Mouse (Mus musculus): ENCODE results near the gene Slfn8. TPM values are rescaled to one million over a fixed set of nuclear protein-coding genes. Genes with fewer than 3 reads are reported as not detected.

Slfn8 gene
- polyA plus RNA-seq, 1 experiment: 0.19 TPM

GRCm38 (mm10) chr11:82971590-82971974, 49.0 kb downstream of the Slfn8 start:
- H3K36me3 ChIP-seq (ENCODE audit: control insufficient read depth, insufficient read depth, low read length): no peaks in the 10 kb centered on the region
- no peak for TF ChIP-seq CTCF (IDR thresholded peaks at IDR 0.05; ENCODE audit: control insufficient read depth, insufficient read depth, insufficient replicate concordance, low read depth, low read length)
- no peak for TF ChIP-seq POLR2A (IDR thresholded peaks at IDR 0.05; ENCODE audit: control insufficient read depth, low read depth, low read length)
- H3K4me1 ChIP-seq (ENCODE audit: control insufficient read depth, insufficient read depth, low read length): peaks cover 10% of the 10 kb centered on the region
- peak overlapping the region; percentile 69 for H3K4me3 ChIP-seq (ENCODE audit: control insufficient read depth, low read depth, low read length)
- H3K27me3 ChIP-seq (ENCODE audit: control insufficient read depth, insufficient read depth, low read length): no peaks in the 10 kb centered on the region
- no peak overlapping the region for H3K27ac ChIP-seq (ENCODE audit: control insufficient read depth, insufficient read depth, low read depth, low read length)

- Histone ChIP-seq H3K27ac (ENCODE audit: control insufficient read depth, insufficient read depth, low read depth, low read length) (no peak overlapping the region), H3K4me1 (ENCODE audit: control insufficient read depth, insufficient read depth, low read length) (peaks cover 10% of the 10 kb centered on the region), H3K36me3 (ENCODE audit: control insufficient read depth, insufficient read depth, low read length) (no peaks in the 10 kb centered on the region), H3K4me3 (ENCODE audit: control insufficient read depth, low read depth, low read length) (peak overlapping the region; percentile 69), H3K27me3 (ENCODE audit: control insufficient read depth, insufficient read depth, low read length) (no peaks in the 10 kb centered on the region)
- no peak for TF ChIP-seq CTCF (IDR thresholded peaks at IDR 0.05; ENCODE audit: control insufficient read depth, insufficient read depth, insufficient replicate concordance, low read depth, low read length)
- no peak for TF ChIP-seq POLR2A (IDR thresholded peaks at IDR 0.05; ENCODE audit: control insufficient read depth, low read depth, low read length)
Measured at GRCm38 (mm10) chr11:82970712-82971589, 49.7 kb downstream of the Slfn8 start.

GRCm38 (mm10) chr11:82962215-82962614, 58.4 kb downstream of the Slfn8 start:
- no peaks in the 10 kb centered on the region for H3K4me1 ChIP-seq (ENCODE audit: control insufficient read depth, insufficient read depth, low read length)
- no peak overlapping the region for H3K27ac ChIP-seq (ENCODE audit: control insufficient read depth, insufficient read depth, low read depth, low read length)
- H3K27me3 ChIP-seq (ENCODE audit: control insufficient read depth, insufficient read depth, low read length): no peaks in the 10 kb centered on the region
- H3K36me3 ChIP-seq (ENCODE audit: control insufficient read depth, insufficient read depth, low read length): no peaks in the 10 kb centered on the region
- TF ChIP-seq CTCF (IDR thresholded peaks at IDR 0.05; ENCODE audit: control insufficient read depth, insufficient read depth, insufficient replicate concordance, low read depth, low read length) (no peak), POLR2A (IDR thresholded peaks at IDR 0.05; ENCODE audit: control insufficient read depth, low read depth, low read length) (no peak)
- H3K4me3 ChIP-seq (ENCODE audit: control insufficient read depth, low read depth, low read length): peak overlapping the region; percentile 15

DNA sequence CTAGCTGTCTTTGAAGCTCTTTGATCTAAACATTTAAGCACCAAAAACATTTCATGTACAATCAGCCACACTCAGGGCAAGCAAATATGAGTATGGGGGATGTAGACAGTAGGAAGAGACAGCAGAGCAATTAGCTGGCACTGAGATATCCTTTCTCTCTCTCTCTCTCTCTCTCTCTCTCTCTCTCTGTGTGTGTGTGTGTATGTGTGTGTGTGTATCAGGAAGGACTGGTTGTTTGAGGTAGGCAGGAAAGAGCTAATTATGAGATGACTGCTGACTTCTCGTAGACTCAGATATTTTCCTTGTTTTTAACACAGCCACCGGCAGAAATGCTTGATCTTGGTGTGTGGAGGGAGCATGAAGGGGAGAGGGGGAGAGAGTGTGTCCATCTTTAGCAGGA, 58.9 kb downstream of the Slfn8 start:
- no peaks in the 10 kb centered on the region for H3K36me3 ChIP-seq (ENCODE audit: control insufficient read depth, insufficient read depth, low read length)
- no peak overlapping the region for H3K27ac ChIP-seq (ENCODE audit: control insufficient read depth, insufficient read depth, low read depth, low read length)
- H3K4me1 ChIP-seq (ENCODE audit: control insufficient read depth, insufficient read depth, low read length): no peaks in the 10 kb centered on the region
- no peak for TF ChIP-seq CTCF (IDR thresholded peaks at IDR 0.05; ENCODE audit: control insufficient read depth, insufficient read depth, insufficient replicate concordance, low read depth, low read length)
- H3K27me3 ChIP-seq (ENCODE audit: control insufficient read depth, insufficient read depth, low read length): no peaks in the 10 kb centered on the region
- H3K4me3 ChIP-seq (ENCODE audit: control insufficient read depth, low read depth, low read length): peak overlapping the region; percentile 15; the same call in 1 of the 2 replicates

DNA sequence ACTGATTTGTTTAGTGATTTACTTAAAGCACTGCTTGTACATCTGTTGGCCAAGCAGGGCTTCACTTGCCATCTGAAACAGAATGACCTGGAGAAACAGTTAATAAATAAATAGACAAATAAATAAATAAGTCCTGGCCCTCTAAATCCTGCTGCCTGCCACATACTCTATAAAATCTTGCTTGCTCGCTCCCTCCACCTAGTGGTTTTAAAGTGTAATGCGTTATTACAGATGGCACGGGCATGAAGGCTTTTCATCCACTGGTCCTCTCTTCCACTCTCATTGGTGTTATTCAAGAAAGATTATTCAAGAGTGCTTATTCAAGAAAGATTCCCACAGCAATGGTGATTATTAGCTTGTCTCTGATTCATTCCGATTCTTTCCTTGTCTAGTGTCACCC, 61.0 kb downstream of the Slfn8 start:
- H3K4me1 ChIP-seq (ENCODE audit: control insufficient read depth, insufficient read depth, low read length): no peaks in the 10 kb centered on the region
- no peak overlapping the region for H3K4me3 ChIP-seq (ENCODE audit: control insufficient read depth, low read depth, low read length)
- H3K36me3 ChIP-seq (ENCODE audit: control insufficient read depth, insufficient read depth, low read length): no peaks in the 10 kb centered on the region
- H3K27me3 ChIP-seq (ENCODE audit: control insufficient read depth, insufficient read depth, low read length): no peaks in the 10 kb centered on the region
- H3K27ac ChIP-seq (ENCODE audit: control insufficient read depth, insufficient read depth, low read depth, low read length): no peak overlapping the region
- no peak for TF ChIP-seq POLR2A (IDR thresholded peaks at IDR 0.05; ENCODE audit: control insufficient read depth, low read depth, low read length)
- TF ChIP-seq CTCF (IDR thresholded peaks at IDR 0.05; ENCODE audit: control insufficient read depth, insufficient read depth, insufficient replicate concordance, low read depth, low read length): peak; percentile 8; the same call in 1 of the 2 replicates

DNA sequence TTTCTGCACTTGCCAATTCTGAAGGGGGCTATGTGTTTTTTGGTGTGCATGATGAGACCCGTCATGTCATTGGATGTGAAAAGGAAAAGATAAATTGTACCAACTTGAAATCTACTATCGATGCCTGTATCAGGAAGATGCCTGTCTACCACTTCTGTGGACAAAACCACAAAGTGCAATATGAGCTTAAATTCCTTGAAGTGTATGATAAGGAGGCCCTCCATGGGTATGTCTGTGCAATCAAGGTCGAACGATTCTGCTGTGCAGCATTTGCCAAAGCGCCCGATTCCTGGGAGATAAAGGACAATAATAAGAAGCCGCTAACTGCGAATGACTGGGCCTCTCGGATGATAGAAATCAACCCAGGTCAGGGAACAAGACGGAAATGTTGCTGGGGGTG, 63.7 kb downstream of the Slfn8 start:
- Histone ChIP-seq H3K27me3 (ENCODE audit: control insufficient read depth, insufficient read depth, low read length) (peaks cover 3% of the 10 kb centered on the region; the same call in 1 of the 2 replicates), H3K36me3 (ENCODE audit: control insufficient read depth, insufficient read depth, low read length) (no peaks in the 10 kb centered on the region), H3K4me3 (ENCODE audit: control insufficient read depth, low read depth, low read length) (no peak overlapping the region), H3K27ac (ENCODE audit: control insufficient read depth, insufficient read depth, low read depth, low read length) (no peak overlapping the region), H3K4me1 (ENCODE audit: control insufficient read depth, insufficient read depth, low read length) (peaks cover 6% of the 10 kb centered on the region)
- TF ChIP-seq CTCF (IDR thresholded peaks at IDR 0.05; ENCODE audit: control insufficient read depth, insufficient read depth, insufficient replicate concordance, low read depth, low read length): no peak
- TF ChIP-seq POLR2A (IDR thresholded peaks at IDR 0.05; ENCODE audit: control insufficient read depth, low read depth, low read length): no peak

GRCm38 (mm10) chr11:82954631-82955030, 66.0 kb downstream of the Slfn8 start:
- Histone ChIP-seq H3K27ac (ENCODE audit: control insufficient read depth, insufficient read depth, low read depth, low read length) (no peak overlapping the region), H3K4me3 (ENCODE audit: control insufficient read depth, low read depth, low read length) (no peak overlapping the region), H3K4me1 (ENCODE audit: control insufficient read depth, insufficient read depth, low read length) (peaks cover 10% of the 10 kb centered on the region), H3K36me3 (ENCODE audit: control insufficient read depth, insufficient read depth, low read length) (no peaks in the 10 kb centered on the region), H3K27me3 (ENCODE audit: control insufficient read depth, insufficient read depth, low read length) (peaks cover 3% of the 10 kb centered on the region; the same call in 1 of the 2 replicates)
- no peak for TF ChIP-seq CTCF (IDR thresholded peaks at IDR 0.05; ENCODE audit: control insufficient read depth, insufficient read depth, insufficient replicate concordance, low read depth, low read length)
- no peak for TF ChIP-seq POLR2A (IDR thresholded peaks at IDR 0.05; ENCODE audit: control insufficient read depth, low read depth, low read length)

Measured in testis, adult 2 months (tissue).